Mouse (Mus musculus) brain, embryonic 14.5 days (tissue): ENCODE measurements around the gene Cit.

Experiments
- CTCF ChIP-seq: fragments of 200-500 bp; IDR thresholded peaks from 2 replicates; pipeline ENCODE4 v1.5.1; 2012; ENCODE audit warnings: inconsistent platforms, mild to moderate bottlenecking, moderate library complexity, borderline replicate concordance; ENCODE audit not compliant: insufficient read depth, insufficient read length; ENCODE audit errors: extremely low read depth
- POLR2A ChIP-seq: fragments of 200-500 bp; IDR thresholded peaks from 2 replicates; pipeline ENCODE4 v1.6.1; 2012; ENCODE audit warnings: mild to moderate bottlenecking, inconsistent platforms, borderline replicate concordance; ENCODE audit not compliant: poor library complexity, insufficient read depth, insufficient read length, severe bottlenecking; ENCODE audit errors: extremely low read depth

DNA sequence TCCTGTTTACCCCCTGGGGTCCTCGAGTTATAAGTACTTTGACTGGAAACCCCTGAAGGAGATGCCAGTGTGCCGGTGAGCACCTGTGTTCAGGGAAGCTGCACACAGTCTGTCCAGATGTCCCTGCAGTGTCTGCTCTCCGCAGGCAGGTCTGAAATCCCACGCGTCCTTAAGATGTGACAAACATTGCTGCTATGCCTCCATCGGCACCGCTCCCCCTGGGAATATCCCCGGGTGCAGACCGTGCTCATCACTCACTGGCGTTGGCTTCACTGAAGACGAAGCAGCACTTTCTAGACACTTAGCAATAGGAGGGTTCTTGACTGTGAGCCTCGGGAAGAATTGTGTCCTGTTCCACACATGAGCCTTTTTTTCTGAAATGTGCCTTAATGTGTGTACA is 142.2 kb downstream of the Cit start:
- TF ChIP-seq POLR2A (no peak), CTCF (no peak)
